Mouse (Mus musculus) forebrain, embryonic 11.5 days (tissue): Measurements from ENCODE around the gene Gstm4. TPM values are rescaled to one million over a fixed set of nuclear protein-coding genes. Genes with fewer than 3 reads are reported as not detected.
"Not testable (repeated sequence)": the region's sequence is repeated elsewhere in the genome, so short reads cannot be mapped to it uniquely, and the experiment has no call there.

Source experiments
- ATAC-seq: fragments of 200-750 bp; cut with Nextera tagmentation; replicated peaks from 2 replicates; pipeline ENCODE4 v1.8.0; 2017; ENCODE audit warnings: moderate TSS enrichment; ENCODE audit not compliant: low FRiP score
- DNase-seq: peaks from one replicate; pipeline ENCODE4 v3.0.0-alpha.2; 2017; ENCODE audit warnings: low spot score
- H3K27ac ChIP-seq: fragments of 300-500 bp; sonication (generic); 2 replicates; pipeline ENCODE4 v1.5.1; 2014; ENCODE audit warnings: low read depth, low read length
- H3K27me3 ChIP-seq: fragments of 300-500 bp; sonication (generic); 2 replicates; pipeline ENCODE4 v1.6.1; 2014; ENCODE audit warnings: mild to moderate bottlenecking, low read length, mixed read lengths; ENCODE audit not compliant: control insufficient read depth, insufficient read depth
- H3K36me3 ChIP-seq: fragments of 300-500 bp; sonication (generic); 2 replicates; pipeline ENCODE4 v1.6.1; 2014; ENCODE audit warnings: mild to moderate bottlenecking, low read length, moderate library complexity, mixed read lengths; ENCODE audit not compliant: control insufficient read depth, insufficient read depth
- H3K4me1 ChIP-seq: fragments of 300-500 bp; sonication (generic); replicated peaks from 2 replicates; pipeline ENCODE4 v1.6.1; 2014; ENCODE audit warnings: low read length, mixed read lengths; ENCODE audit not compliant: control insufficient read depth, insufficient read depth
- H3K4me2 ChIP-seq: fragments of 300-500 bp; sonication (generic); 2 replicates; pipeline ENCODE4 v1.6.1; 2014; ENCODE audit warnings: low read depth, mild to moderate bottlenecking, low read length, moderate library complexity, mixed read lengths; ENCODE audit not compliant: severe bottlenecking
- H3K4me3 ChIP-seq: fragments of 300-500 bp; sonication (generic); 2 replicates; pipeline ENCODE4 v1.5.1; 2014; ENCODE audit warnings: low read depth, low read length
- H3K9ac ChIP-seq: fragments of 300-500 bp; sonication (generic); 2 replicates; pipeline ENCODE4 v1.6.1; 2014; ENCODE audit warnings: low read length
- H3K9me3 ChIP-seq: fragments of 300-500 bp; sonication (generic); 2 replicates; pipeline ENCODE4 v1.6.1; 2016; ENCODE audit warnings: low read length, mixed read lengths; ENCODE audit not compliant: control insufficient read depth
- WGBS: fragments of 180-500 bp; shearing (Covaris S2); extraction: QIAGEN DNeasy Blood & Tissue Kit; methylation state at CpG from one replicate; pipeline ENCODE4 v1.1.7; 2014; 5-methylcytosine and 5-hydroxymethylcytosine counted together
- polyA plus RNA-seq: library from polyadenylated mRNA; unstranded; fragments of >200 nt; fragmentation: Nextera tagmentation; extraction: Ambion mirVana; gene quantifications from 2 replicates; pipeline ENCODE4 v1.2.1, GENCODE M21; 2014

Gene Gstm4
- polyA plus RNA-seq, 1 experiment from 2014 or later, result 11.8 TPM

DNA sequence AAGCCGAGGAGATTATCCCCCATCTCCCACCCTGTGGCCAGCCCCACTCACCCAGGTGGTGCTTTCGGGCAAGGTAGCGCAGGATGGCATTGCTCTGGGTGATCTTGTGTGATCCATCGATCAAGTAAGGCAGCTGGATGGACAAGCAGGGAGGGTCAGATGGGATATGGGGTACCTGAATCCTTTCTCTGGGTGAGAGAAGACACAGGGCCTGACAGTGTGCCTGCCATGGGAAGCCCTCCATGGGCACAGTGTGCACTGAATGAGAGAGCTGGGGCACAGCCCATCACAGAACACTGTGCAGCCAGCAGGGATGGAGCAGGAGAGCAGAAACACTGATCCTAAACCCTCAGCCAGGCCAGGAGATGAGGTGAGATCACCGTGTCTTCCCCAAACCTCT lies 28.2 kb downstream of the Gstm4 start:
- WGBS, result 83% methylated on average over 5 of the region's 5 CpGs
- H3K4me3 ChIP-seq, H3K4me1 ChIP-seq, H3K27ac ChIP-seq, DNase-seq, ATAC-seq, H3K9ac ChIP-seq, H3K36me3 ChIP-seq, H3K9me3 ChIP-seq, H3K4me2 ChIP-seq, H3K27me3 ChIP-seq: not testable (repeated sequence)

DNA sequence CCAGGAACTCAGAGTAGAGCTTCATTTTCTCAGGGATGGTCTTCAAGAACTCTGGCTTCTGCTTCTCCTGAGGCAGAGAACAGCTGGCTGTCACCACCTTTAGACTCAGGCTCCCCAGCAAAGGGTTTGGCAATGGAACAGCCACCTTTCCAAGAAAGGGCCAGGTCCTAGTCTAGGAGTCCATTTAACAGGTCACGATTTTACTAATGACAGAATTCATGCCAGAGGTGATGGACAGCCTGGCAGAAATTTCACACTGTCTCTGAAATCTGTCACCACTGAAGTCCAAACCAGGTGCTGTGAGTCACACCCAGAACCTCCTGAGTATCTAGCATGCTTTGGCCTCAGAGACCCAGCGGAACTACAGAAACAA lies 29.7 kb downstream of the Gstm4 start:
- ATAC-seq (no peak), DNase-seq (no peak)
- H3K4me2 ChIP-seq, result no peak overlapping the region
- no peaks in the 10 kb centered on the region for H3K27me3 ChIP-seq
- no peaks in the 10 kb centered on the region for H3K9me3 ChIP-seq
- no peak overlapping the region for H3K9ac ChIP-seq
- no peaks in the 10 kb centered on the region for H3K36me3 ChIP-seq
- WGBS, result 88% methylated on average over 2 of the region's 2 CpGs
- H3K4me3 ChIP-seq, result no peak overlapping the region
- H3K27ac ChIP-seq, result no peak overlapping the region
- peaks cover 8% of the 10 kb centered on the region for H3K4me1 ChIP-seq

DNA sequence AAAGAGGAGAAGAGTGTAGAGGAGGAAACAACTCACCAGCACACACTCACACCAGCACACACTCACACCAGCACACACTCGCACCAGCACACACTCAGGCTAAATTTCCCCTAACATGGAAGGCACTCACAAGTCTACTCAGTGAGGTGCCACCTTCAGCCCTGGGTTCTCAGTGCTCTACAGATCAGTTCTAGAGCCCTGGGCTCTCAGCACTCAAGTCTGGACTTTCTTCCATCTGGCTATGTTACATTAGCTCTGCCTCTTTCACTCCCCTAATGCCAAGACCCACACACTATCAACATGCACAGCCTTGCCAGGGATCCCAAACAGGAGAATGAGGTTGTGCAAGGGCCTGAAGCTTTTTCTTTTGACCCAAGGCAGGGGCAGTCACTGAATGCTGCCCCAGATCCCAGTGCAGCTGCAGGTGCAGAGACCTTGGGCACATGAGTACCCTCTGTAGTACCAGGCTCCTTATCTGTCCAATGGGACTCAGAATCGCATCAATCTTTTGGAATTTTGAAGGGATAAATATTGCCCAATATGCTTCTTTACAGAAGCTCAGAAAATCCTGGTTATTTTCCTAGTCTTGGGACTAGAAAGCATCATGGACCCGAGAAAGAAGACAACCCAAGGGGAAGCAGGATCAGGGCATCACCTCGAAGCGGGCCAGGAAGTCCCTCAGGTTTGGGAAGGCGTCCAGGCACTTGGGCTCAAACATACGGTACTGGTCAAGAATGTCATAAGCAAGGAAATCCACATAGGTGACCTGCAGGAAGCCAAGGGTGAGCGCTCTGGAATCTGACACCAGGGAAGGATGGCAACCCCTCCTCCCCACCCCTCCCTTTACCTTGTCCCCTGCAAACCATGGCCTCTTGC lies 30.4 kb downstream of the Gstm4 start:
- H3K27ac ChIP-seq, result no peak overlapping the region
- DNase-seq, result no peak
- H3K9ac ChIP-seq, result no peak overlapping the region
- peaks cover 8% of the 10 kb centered on the region for H3K4me1 ChIP-seq
- H3K27me3 ChIP-seq, result no peaks in the 10 kb centered on the region
- 88% methylated on average over 7 of the region's 8 CpGs for WGBS
- no peaks in the 10 kb centered on the region for H3K9me3 ChIP-seq
- no peaks in the 10 kb centered on the region for H3K36me3 ChIP-seq
- ATAC-seq, result no peak
- H3K4me2 ChIP-seq, result no peak overlapping the region
- no peak overlapping the region for H3K4me3 ChIP-seq

DNA sequence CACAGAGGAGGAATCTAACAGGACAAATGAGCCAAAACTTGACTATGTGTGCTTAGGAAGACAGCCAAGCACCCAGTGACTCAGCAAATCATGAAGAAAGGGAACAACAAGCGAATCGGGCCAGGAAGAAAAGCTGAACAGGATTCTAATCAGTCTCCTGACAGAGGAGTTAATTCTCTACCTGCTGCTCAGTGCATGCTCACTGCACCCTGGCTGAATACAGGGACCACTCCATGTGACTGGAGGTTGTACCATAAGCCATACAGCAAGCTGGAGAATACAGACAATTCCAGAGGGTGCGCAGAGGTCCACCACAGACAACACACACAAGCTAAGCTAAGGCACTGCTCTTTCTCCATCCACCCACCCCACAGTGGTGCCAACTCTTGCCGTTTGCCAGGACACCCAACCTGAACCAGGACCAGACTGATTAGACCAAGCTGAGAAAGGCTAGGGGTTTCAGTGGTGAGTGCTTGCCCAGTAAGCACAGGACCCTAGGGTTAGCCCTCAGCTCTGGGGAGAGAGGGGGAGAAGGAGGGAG lies 31.3 kb downstream of the Gstm4 start:
- WGBS, result 86% methylated on average over 4 of the region's 4 CpGs
- Histone ChIP-seq H3K9me3 (no peaks in the 10 kb centered on the region), H3K27me3 (no peaks in the 10 kb centered on the region), H3K9ac (no peak overlapping the region), H3K4me2 (no peak overlapping the region), H3K27ac (no peak overlapping the region), H3K4me1 (peaks cover 8% of the 10 kb centered on the region), H3K36me3 (no peaks in the 10 kb centered on the region), H3K4me3 (no peak overlapping the region)
- DNase-seq (no peak), ATAC-seq (no peak)

DNA sequence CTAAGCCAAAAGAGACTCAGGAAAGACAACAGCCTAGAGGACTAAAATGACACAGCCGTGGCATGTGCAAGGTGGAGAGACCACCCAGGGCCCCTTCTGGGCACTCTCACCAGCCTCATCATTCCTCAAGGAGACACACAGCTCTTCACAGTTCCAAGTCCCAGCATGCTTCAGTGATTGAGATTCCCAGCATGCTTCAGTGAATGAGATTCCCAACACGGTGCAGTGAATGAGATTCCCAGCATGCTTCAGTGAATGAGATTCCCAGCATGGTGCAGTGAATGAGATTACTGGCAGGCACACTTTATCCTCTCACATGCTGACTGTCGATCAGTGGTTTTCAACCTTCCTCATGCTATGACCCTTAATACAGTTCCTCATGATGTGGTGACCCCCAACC lies 33.1 kb downstream of the Gstm4 start:
- no peak overlapping the region for H3K9ac ChIP-seq
- no peaks in the 10 kb centered on the region for H3K36me3 ChIP-seq
- no peak overlapping the region for H3K4me3 ChIP-seq
- H3K4me2 ChIP-seq, result no peak overlapping the region
- no peak overlapping the region for H3K27ac ChIP-seq
- H3K4me1 ChIP-seq, result no peaks in the 10 kb centered on the region
- no peaks in the 10 kb centered on the region for H3K9me3 ChIP-seq
- ATAC-seq (no peak; the same call in 1 of the 2 replicates), DNase-seq (no peak)
- no peaks in the 10 kb centered on the region for H3K27me3 ChIP-seq
- 41% methylated on average over 3 of the region's 3 CpGs for WGBS

DNA sequence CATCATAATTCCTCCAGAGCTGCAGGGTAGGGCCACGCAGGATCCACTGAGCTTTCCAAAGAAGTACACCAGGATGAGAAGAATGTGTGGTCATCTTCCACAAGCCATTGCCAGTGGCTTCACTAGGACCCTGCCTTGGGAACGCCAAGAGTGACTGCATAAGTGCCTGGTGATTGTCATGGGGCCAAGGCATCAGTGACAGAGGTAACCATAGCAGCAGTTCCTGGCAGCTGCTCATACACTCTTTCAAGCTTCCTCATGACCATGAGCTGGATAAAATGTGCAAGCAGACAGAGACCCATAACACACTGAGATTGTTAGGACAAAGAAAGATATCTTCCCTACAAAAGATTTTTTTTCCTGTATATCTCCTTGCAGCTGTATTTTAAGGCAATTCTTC lies 34.4 kb downstream of the Gstm4 start:
- H3K9me3 ChIP-seq, result no peaks in the 10 kb centered on the region
- no peak overlapping the region for H3K4me3 ChIP-seq
- H3K27me3 ChIP-seq, result no peaks in the 10 kb centered on the region
- H3K4me2 ChIP-seq, result no peak overlapping the region
- no peak overlapping the region for H3K27ac ChIP-seq
- DNase-seq (no peak), ATAC-seq (no peak)
- H3K36me3 ChIP-seq, result no peaks in the 10 kb centered on the region
- no peaks in the 10 kb centered on the region for H3K4me1 ChIP-seq
- H3K9ac ChIP-seq, result no peak overlapping the region
- 86% methylated on average over 2 of the region's 2 CpGs for WGBS

DNA sequence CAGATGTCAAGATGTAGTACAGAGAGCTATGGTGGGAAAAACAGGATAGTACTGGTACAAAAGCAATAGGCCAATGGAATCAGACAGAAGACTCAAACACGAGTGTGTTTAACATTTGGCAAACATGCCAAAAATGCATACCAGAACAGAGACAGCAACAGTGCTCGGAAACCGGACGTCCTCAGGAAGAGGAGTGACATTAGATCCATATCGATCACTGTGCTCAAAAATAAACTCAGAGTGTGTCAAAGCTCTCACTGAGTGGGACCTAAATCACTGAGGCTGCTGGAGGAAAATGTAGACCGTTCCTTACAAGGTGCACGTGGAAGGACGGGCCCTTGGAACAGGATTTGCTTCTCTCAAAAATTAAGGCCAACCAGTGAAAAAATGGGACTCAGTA lies 42.7 kb downstream of the Gstm4 start:
- no peak overlapping the region for H3K9ac ChIP-seq
- no peak overlapping the region for H3K4me3 ChIP-seq
- no peak overlapping the region for H3K4me2 ChIP-seq
- no peak overlapping the region for H3K27ac ChIP-seq
- H3K36me3 ChIP-seq, result no peaks in the 10 kb centered on the region
- no peak for ATAC-seq
- no peaks in the 10 kb centered on the region for H3K27me3 ChIP-seq
- H3K4me1 ChIP-seq, result no peaks in the 10 kb centered on the region
- 88% methylated on average over 8 of the region's 8 CpGs for WGBS
- H3K9me3 ChIP-seq, result no peaks in the 10 kb centered on the region
- DNase-seq, result no peak

DNA sequence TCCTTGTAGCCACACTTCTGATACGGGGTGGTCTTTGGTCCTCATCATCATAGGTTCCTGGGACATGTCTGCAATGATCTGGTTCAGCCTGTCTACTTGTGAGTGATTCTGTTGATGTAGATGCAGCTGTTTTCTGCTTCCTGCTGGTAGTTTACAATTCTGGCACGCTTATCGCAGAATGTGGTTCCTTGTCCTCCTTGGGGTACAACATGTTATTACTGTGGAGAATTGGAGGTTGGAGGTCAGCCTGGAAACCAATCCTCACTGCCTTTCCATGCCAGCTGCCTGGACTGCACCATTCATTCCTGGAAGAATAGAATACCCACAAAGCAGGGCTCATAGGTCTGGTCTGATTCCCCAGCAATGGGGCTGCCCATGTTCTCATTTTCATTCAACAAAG lies 45.2 kb downstream of the Gstm4 start:
- WGBS, result 93% methylated on average over 3 of the region's 3 CpGs
- no peak for ATAC-seq
- Histone ChIP-seq H3K4me1 (no peaks in the 10 kb centered on the region), H3K9me3 (no peaks in the 10 kb centered on the region), H3K4me3 (no peak overlapping the region), H3K9ac (no peak overlapping the region), H3K27me3 (no peaks in the 10 kb centered on the region), H3K4me2 (no peak overlapping the region), H3K27ac (no peak overlapping the region), H3K36me3 (no peaks in the 10 kb centered on the region)
- DNase-seq, result no peak

DNA sequence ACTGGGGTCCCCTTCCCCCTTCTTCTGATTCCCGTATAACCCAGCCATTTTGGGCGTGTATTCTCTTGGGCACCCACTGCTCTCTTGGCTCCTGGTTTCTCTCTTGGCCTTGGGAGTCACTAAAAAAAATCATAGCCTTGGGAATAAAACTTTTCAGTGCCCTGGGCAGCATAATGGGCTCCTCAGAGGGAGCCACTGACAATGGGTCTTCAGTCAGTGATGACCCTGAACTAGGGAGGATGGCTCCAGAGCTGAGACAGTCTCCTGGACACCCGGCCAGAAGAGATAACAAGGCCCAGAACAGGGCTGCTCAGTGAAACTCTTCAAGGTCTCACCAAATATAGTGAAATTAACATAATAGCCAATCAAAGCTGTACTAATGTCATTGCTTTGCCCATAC lies 46.1 kb downstream of the Gstm4 start:
- Histone ChIP-seq H3K4me1 (no peaks in the 10 kb centered on the region), H3K4me3 (no peak overlapping the region), H3K27me3 (no peaks in the 10 kb centered on the region), H3K9ac (no peak overlapping the region), H3K4me2 (no peak overlapping the region), H3K27ac (no peak overlapping the region), H3K36me3 (no peaks in the 10 kb centered on the region), H3K9me3 (no peaks in the 10 kb centered on the region)
- DNase-seq, result no peak
- 84% methylated on average over 3 of the region's 3 CpGs for WGBS
- ATAC-seq, result no peak
